Mouse (Mus musculus) right cerebral cortex, adult 18-20 months (tissue): ENCODE data around the gene Ankrd35.
"Not testable (repeated sequence)": the region's sequence is repeated elsewhere in the genome, so short reads cannot be mapped to it uniquely, and the experiment has no call there.

ENCODE experiments used
- DNase-seq: peaks from one replicate; pipeline ENCODE4 v3.0.0; 2022; ENCODE audit warnings: mixed read lengths

Gene Ankrd35

DNA sequence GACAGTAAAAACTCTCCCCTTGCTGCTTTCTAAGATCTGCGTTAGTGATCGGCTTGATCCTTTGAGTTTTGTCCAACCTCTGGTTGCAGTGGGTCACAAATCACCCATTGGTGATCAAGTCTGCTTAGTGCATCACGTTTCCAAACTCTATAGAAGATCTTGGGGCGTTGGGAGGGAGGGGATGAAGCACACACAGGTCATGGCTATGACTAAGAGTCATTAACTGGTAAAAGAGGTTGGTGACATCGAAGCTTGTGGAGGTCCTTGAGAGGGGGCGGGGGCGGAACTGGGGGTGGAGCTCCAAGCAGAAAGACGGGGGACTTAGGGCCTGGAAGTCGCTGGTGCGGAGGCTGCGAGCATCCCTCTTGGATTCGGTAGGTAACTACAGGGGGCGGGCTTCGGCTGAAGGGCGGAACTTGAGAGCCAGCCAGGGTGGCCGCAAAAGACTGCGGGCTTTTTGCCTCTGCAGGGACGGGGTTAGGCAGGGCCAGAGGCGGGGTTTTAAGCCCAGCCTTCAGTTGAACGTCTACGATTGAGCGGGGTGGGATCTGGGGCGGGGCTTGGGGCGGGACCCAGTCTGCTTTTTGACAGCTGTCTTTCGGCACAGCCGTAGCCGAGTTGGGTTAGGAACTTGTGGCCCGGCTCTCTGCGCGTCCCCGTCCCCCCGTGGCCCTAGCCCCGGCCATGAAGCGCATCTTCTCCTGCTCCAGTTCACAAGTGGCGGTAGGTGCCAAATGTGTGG, at the start of gene Ankrd35:
Ankrd35 (plus strand) TSS at position 405 of the 742 bp plus-strand sequence.
- DNase-seq, result peak; percentile 78

DNA sequence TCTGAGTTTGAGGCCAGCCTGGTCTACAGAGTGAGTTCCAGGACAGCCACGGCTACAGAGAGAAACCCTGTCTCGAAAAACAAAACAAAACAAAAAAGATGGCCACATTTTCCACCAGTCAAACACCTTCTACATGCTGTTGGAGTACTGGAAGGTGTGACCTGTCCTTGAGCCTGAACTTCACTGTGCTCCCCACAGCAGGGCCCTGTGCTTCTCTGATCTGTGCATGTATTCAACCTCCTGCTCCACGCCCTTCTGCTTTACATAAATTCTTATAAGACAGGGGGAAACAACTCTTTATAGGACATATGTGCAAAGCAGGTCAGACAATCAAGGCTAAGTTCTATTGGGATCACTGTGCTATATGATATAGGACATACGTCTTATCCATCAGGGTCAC, 46.7 kb upstream of the Ankrd35 start:
- DNase-seq, result no peak

DNA sequence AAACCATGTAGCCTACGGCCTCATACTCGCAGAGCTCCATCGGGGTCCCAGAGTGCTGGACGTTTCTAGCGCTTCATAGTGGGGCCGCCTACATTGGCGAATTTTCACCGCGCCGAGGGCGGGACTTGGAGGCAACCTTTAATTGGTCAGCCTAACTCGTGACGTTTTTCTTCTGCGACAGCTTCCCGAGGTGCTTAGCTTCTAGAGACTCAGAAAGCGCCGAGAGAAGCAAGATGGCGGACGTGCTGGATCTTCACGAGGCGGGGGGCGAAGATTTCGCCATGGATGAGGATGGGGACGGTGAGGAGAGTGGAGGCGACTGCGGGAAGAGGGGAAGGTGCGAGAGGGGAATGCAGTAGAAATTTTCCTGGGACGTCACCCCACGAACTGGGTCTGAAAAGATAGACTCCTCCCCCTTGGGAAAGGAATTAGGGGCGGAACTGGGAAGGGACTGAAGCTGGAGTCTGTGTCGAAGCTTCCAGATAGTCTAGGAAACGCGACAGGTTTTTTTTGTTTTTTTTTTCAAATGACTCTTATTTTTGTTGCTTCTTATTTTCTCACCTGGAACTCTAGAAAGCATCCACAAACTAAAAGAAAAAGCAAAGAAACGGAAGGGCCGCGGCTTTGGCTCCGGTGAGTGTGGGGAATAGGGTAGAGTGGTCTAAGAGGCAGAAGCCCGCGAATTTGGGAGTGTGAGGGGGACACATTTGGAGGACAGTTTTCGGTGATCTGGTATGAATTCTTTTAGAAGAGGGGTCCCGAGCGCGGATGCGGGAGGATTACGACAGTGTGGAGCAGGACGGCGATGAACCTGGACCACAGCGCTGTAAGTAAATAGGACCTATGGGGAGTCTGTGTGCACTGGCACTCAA, 40.0 kb upstream of the Ankrd35 start, which contains the start of gene Rbm8a:
Rbm8a (plus strand) TSS at position 205 of the 872 bp plus-strand sequence.
- peak; percentile 98 for DNase-seq

DNA sequence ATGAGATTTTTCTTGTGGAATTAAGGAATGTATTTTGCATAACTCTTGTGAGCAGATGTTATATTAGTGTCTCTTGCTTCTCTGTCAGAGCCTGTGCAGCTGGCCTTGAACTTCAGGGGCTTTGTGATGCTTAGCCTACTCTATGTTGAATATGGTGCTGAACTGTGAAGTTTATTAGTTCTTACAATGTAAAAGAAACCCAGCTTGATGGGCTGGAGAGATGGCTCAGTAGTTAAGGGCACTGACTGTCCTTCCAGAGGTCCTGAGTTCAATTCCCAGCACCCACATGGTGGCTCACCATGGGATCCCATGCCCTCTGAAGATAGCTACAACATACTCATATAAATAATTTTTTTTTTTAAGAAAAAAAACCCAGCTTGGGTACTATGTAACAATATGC, 37.9 kb upstream of the Ankrd35 start:
- DNase-seq, result no peak

DNA sequence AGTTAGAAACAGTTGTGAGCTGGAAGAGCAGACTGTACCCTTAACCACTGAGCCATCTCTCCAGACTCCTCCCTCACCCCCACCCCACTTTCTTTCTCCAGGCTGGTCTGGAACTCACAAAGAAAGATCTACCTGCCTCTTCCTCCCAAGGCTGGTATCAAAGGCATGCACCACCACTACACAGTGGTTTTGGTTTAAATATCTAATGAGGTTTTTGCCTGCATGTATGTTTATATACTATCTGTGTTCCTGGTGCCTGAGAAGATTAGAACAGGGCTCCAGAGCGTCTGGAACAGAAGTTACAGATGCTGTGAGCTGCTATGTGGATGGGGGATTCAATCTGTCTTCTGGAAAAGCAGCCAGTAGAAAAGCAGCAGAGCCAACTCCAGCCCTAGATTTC, 35.9 kb upstream of the Ankrd35 start:
- no peak for DNase-seq

DNA sequence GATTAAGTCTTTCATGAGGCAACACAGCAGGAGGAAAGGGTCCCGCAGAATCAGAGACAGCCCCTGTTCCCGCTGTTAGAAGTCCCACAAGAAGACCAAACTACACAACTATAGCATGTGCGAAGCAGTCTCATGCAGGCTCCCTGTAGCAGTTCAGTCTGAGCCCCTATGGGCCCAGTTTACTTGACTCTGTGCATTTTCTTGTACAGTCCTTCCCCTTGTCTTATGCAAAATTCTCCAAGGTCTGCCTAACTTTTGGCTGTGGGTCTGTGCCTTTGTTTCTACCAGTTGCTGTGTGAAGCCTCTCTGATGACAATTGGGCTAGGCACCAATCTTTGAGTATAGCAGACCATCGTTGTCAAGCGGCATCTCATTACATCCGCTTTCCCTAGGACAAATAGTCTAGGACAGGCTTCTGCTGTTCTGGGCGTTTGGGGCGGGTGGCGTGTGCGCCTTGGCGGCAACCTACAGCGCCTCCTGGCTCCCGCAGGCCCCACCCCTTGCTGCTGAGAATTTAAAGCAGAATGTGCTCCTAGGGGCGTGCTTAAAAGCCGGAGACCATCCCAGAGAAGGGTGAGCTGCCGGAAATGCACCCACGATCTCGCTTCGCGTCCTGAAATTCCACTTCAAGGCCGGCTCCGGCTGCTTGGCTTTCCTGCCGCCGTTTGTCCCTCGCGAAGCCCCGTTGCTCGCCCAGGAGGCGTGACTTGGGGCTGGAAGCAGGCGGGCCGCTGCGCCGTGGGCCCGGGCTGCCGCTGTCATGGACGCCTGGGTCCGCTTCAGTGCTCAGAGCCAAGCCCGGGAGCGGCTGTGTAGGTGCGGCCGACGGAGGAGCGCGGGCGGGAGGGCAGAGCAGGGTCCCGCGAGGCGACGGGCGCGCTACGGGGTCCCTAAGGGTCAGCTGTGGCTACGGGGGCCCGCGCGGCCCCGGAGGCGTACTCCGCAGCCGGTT, 34.7 kb upstream of the Ankrd35 start, which contains the start of the genes Pex11b and Gm42957:
Pex11b (plus strand) TSS at position 449 of the 952 bp plus-strand sequence.
Gm42957 (plus strand) TSS at position 547 of the 952 bp plus-strand sequence.
- peak; percentile 93 for DNase-seq

DNA sequence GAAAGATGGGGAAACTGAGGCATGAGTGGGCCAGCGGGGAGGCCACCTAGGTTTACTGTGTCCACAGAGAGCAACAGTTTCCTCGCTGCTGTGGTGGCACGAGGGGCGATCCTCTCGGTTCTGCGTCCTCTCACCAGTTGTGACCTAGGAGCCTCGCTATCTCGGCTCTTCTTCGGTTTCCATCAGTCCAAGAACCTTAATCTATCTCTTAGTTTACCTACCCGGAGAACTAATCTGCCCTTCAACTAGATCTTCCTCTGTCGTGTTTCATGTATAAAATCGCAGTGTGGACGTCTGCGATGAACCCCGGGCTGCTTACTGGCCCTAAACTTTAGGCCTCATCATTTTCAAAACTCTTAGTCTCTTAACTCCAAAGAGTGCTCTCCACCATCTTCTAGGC, 34.0 kb upstream of the Ankrd35 start:
- DNase-seq, result no peak

DNA sequence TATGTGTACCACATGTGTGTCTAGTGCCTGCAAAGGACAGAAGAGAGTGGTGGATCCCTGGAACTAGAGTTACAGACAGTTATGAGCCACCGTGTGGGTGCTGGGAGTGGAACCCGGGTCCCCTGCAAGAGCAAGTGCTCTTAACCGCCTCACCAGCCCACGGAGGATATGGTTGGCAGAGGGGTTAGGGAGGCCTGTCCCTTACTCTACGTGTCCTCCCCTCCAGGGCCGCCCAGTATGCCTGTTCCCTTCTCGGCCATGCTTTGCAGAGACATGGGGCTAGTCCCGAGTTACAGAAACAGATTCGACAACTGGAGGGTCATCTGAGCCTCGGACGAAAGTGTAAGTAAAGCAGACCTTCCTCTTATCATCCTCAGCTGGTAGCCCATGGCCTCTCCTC, 33.5 kb upstream of the Ankrd35 start:
- DNase-seq, result no peak

DNA sequence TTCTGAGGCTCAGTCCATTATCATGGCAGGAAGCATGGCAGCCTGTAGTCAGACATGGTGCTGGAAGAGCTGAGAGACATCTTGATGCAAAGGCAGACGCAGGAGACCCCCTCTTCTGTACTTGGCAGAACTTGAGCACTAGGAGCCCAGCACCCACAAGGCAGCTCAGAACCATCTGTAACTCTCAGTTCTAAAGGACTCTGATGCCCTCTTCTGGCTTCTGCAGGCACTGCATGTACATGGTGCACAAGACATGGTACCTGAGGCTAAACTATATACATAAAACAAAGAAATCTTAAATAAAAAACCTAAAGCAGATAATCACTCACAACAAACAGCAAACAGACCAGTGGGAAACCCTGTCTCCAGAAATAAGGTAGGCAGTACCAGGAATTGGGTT, 30.7 kb upstream of the Ankrd35 start:
- peak; percentile 33 for DNase-seq

DNA sequence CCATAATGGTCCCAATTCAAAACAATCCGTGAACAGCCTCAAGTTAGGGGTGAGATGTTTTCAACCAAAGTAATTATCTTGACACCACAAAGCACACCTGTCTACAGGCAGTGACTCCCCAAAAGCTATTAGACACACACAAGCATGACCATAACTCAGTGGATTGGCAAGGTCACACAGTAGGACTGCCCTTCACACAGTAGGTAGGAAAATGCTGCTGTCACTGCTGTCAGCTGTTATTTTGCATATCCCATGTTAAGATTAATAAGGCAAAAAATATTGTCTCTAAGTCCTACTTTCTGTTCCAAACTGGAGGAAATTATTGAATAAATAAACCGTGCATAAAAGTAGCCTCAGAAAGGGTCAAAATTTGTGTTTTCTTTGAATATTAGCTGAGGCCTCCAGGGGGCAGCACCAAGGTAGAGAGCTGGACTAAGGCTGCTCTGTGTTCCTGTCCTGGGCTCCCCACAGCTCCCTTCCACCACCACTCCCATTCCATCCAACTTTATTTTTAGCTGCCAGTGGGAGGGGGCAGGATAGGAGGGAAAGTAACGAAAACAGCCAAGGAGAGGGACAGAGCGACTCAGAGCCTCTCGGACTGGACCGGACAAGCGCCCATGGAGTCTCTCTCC, 24.8 kb upstream of the Ankrd35 start, which contains the start of gene Itga10:
Itga10 (plus strand) TSS at position 567 of the 632 bp plus-strand sequence.
- DNase-seq, result no peak

DNA sequence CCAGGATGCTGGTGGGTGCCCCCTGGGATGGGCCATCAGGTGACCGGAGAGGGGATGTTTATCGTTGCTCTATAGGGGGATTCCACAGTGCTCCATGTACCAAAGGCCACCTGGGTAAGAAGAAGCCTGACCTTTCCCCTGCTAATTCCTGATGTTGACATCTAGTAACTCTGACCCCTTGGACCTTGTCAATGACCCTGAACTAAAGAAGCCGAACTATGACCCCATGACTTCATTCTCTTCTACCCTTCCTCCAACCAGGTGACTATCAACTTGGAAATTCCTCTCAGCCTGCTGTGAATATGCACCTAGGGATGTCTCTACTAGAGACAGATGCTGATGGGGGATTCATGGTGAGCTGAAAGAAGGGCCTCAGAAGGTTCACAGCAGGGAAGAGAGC, 22.6 kb upstream of the Ankrd35 start:
- DNase-seq, result no peak

DNA sequence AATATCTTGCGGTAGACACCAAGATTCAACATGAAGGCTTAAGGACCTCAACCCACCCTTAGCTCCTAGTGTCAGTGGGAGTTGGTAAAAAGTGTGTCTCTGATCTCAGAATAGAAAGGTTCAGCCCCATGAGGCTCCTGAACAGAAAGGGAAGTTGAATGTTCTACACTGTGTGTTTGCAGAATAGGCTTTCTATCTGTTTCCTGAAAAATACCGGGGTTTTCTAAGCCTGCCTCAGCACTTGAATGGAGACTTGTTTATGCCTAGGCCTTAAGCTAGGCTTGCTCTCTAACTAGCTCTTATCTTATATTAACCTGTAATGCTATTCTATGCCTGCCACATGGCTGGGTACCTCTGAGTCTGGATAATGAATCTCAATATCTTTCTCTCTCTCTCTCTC, 9.0 kb upstream of the Ankrd35 start:
- DNase-seq, result no peak

DNA sequence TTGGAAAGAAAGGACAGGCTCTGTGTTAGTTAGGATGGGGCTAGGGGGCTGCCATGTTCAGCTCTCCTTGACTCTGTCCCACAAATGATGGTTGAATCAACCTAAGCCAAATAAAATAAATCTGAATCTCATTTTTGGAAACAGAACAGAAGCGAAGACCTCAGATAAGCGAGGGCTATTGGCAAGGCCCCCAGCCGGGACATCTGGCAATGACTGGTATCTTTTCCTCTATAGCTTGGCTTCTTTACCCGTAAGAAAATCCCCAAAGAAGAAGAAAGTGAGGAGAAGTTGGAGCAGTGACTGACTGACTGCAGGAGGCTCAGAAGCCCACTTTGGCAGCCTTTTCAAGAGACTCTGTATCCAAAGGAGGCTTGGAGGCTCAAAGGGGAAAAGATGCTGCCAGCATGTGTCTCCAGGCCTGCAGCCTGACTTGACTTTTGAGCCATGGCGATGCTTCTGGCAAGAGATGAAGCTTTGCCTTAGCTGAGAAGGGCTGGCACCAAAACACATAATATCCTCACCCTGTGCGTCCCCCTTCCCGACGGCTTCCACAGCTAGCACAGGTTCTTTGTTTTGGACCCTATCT, 7.1 kb upstream of the Ankrd35 start:
- DNase-seq, result no peak

DNA sequence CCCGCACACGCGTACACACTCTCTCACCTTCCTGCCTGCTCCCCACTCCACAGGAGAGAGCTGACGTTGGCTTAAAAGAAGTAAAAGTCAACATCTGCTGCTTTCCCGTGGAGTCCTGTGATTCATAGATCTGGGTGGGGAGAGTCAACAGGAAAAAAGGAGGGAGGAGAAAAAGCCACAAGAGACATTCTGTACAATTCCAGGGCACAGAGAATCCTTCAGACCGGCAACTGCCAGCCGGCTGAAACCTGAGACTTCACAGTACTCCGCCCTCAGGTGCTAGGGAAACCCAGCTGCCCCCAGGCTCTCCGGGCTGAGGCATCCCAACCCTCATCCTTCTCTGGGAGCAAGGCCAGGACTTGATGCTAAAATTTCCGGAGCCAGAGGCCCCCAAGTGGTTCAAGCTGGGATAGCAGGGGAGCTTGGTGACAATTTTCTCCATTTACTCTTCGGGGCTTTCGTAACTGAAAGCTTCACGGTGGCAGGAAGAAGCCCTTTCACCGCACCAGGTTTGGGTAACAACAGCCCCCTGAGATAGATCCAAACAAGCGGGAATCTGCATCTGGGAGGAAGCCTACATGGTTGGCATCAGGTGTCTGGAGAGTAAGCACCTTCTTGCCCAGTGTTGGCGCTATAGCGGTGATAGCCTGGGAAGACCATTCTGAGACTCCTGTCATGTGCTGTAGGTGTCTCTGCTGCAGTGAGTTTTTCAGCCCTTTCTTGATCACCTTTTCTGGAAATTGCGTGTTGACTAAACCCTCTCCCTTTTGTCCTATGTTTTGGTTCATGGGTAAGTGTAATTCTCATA, 6.3 kb upstream of the Ankrd35 start:
- peak; percentile 90 for DNase-seq

DNA sequence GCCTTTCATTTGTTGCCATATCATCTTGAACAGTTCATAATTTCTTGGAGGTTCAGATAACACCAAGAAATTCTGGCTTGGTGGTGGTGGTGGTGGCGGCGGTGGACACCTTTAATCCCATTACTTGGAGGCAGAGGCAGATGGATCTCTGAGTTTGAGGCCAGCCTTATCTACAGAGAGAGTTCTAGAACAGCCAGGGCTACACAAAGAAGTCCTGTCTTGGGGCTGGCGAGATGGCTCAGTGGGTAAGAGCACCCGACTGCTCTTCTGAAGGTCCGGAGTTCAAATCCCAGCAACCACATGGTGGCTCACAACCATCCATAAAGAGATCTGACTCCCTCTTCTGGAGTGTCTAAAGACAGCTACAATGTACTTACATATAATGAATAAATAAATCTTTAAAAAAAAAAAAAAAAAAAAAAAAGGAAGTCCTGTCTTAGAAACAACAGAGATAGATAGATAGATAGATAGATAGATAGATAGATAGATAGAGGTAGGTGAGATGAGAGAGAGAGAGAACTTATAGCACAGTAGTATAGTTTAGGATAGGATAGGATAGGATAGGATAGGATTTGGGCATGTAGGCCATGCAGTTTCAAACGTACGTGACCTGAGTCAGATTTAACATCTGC, 4.1 kb upstream of the Ankrd35 start:
- not testable (repeated sequence) for DNase-seq

DNA sequence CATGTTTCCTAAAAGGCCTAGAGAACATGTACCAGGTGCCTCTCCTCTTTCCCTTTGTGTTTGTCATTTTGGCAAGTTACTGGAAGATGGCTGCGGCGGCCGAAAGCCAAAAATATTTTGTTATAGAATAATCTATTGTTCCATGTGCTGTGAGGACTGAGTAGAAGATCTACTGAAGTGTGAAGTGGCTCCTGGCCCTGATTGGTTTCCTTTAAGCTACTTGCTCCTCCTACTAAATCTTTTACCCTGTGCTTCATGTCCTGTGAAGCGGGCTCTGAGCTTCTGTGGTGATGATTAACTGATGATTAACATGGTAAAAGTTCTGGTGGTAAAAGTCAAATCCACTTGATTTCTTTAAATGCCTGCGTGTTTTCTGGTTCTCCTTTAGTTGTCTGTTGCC, 3.0 kb upstream of the Ankrd35 start:
- no peak for DNase-seq

DNA sequence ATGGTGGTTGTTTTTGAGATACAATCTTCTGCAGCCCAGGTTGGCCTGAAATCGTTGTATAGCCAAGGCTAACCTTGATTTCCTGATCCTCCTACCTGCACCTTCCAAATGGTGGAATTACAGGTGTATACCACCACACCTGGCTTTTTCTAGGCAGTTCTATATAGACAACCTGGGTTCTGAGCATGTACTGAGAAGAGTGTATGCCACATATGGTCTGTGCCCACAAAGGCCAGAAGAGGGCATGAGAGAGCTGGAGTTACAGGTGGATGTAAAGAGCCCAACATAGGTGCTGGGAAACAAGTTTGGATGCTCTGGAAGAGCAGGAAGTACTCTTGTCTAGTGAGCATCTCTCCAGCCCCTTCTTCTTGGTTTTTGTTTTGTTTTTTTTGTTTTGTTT, 2.6 kb upstream of the Ankrd35 start:
- no peak for DNase-seq

DNA sequence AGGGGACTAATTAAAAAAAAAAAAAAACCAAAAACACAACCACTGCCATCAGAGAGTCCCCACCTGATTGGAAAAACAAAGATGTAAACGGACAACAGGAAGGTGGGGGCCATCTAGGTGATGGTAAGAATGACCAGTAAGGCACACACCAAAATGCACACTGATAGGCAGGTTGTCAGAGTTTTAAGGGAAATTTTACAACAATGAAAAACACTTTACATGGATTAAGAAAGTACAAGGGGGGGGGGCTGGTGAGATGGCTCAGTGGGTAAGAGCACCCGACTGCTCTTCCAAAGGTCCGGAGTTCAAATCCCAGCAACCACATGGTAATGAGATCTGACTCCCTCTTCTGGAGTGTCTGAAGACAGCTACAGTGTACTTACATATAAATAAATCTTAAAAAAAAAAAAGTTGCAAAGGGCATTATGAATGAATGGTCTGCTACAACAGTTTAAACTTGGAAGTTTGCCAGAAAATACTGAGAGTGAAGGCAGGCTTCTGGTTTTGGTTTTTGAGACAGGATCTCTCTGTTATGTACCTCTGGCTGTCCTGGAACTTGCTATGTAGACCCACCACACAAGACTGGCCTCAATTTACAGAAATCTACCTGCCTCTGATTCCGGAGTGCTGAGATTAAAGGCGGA, 1.4 kb upstream of the Ankrd35 start:
- no peak for DNase-seq

DNA sequence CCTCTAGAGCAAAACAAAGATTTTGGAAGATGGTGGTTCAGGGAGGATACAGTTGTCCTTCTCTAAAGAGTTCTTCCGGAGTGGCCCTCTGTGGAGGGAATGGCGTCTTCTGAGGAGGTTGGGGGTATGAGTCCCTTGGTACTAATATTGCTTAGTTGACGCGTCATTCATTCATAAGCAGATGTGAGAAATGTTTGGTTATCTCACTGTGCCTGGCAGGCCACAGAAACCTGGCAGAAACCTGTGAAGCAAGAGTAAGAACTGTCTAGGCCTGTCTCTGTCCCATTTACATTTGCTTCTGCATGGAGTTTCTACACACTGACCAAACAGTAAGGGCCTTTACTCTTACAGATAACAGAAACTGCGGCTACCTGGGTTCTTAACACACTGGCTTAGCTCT, 1.6 kb downstream of the Ankrd35 start:
- no peak for DNase-seq

DNA sequence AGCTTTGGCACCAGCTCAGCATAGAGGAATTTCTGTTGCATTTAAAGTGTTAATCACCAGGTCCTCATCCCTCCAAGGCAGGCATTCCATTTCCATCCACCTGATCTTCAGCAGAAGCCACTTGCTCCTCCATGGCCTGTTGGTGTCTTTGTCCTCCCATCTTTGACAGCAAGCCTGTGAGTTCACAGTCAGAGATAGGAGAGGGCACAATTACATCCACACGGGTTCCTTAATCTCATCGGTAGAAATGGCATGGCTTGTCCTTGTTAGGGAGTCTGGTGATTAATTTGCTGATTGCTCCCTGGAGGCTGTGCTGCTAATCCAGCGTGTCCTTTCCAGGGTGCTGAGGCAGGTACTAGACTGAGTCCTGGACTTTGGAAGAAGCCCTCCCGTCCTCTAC, 3.6 kb downstream of the Ankrd35 start:
- no peak for DNase-seq
